Mouse (Mus musculus): ENCODE results near the gene Spast. TPM values are rescaled to one million over a fixed set of nuclear protein-coding genes. Genes with fewer than 3 reads are reported as not detected.

Gene Spast
- 8.5 and 8.8 TPM in 2 replicates for polyA plus RNA-seq (2015; fragmentation: Nextera tagmentation; extraction: Ambion mirVana)

- no peaks in the 10 kb centered on the region for H3K36me3 ChIP-seq (ENCODE audit: control insufficient read depth, insufficient read depth, low read length)
- H3K27me3 ChIP-seq (replicated peaks; ENCODE audit: control insufficient read depth, insufficient read depth, low read length) = no peaks in the 10 kb centered on the region
- H3K9ac ChIP-seq (ENCODE audit: low read depth, low read length) = peak within 1 kb of the TSS; percentile 91
- WGBS = under 1% methylated on average over 83 of the region's 90 CpGs
- peak within 1 kb of the TSS; percentile 90 for H3K4me3 ChIP-seq (ENCODE audit: low read length)
- peak within 1 kb of the TSS; percentile 96 for H3K27ac ChIP-seq (ENCODE audit: low read length)
- peaks cover 21% of the 10 kb centered on the region for H3K4me1 ChIP-seq (ENCODE audit: control insufficient read depth, insufficient read depth, low read length)
- H3K9me3 ChIP-seq (ENCODE audit: control insufficient read depth, low read length) = no peaks in the 10 kb centered on the region
- peak; percentile 94 for ATAC-seq
- H3K4me2 ChIP-seq (ENCODE audit: low read depth, low read length) = peak within 1 kb of the TSS; percentile 76
Measured at GRCm38 (mm10) chr17:74338937-74339804, at the start of gene Spast. Gene Spast (plus strand): TSS chr17:74338987.

DNA sequence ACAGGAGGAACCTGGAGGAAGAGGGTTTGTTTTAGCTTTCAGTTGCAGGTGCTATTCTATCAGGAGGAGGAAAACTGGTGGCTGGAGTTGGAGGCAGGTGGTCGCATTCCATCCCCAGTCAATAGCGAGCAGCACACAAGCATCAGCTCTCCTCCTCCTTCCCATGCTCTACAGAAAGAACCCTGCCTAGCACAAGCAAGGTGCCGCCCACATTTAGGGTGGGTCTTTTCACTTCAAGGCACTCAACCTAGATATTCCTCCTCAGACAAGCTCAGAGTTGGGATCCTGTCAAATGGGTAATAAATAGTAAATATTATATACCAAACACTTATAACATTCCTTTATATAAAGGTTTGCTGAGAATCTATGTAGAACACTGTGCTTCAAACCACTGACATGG is 48.6 kb upstream of the Spast start:
- no peak overlapping the region for H3K27ac ChIP-seq (ENCODE audit: low read length)
- ATAC-seq = no peak
- 73% methylated on average over 3 of the region's 3 CpGs for WGBS
- no peak overlapping the region for H3K4me3 ChIP-seq (ENCODE audit: low read length)
- no peak overlapping the region for H3K9ac ChIP-seq (ENCODE audit: low read depth, low read length)
- H3K4me1 ChIP-seq (ENCODE audit: control insufficient read depth, insufficient read depth, low read length) = peaks cover 12% of the 10 kb centered on the region
- no peaks in the 10 kb centered on the region for H3K9me3 ChIP-seq (ENCODE audit: control insufficient read depth, low read length)
- no peaks in the 10 kb centered on the region for H3K27me3 ChIP-seq (replicated peaks; ENCODE audit: control insufficient read depth, insufficient read depth, low read length)
- H3K36me3 ChIP-seq (ENCODE audit: control insufficient read depth, insufficient read depth, low read length) = no peaks in the 10 kb centered on the region
- H3K4me2 ChIP-seq (ENCODE audit: low read depth, low read length) = no peak overlapping the region

- no peaks in the 10 kb centered on the region for H3K36me3 ChIP-seq (ENCODE audit: control insufficient read depth, insufficient read depth, low read length)
- ATAC-seq = no peak
- H3K27me3 ChIP-seq (replicated peaks; ENCODE audit: control insufficient read depth, insufficient read depth, low read length) = no peaks in the 10 kb centered on the region
- H3K9me3 ChIP-seq (ENCODE audit: control insufficient read depth, low read length) = no peaks in the 10 kb centered on the region
- peaks cover 12% of the 10 kb centered on the region for H3K4me1 ChIP-seq (ENCODE audit: control insufficient read depth, insufficient read depth, low read length)
- H3K9ac ChIP-seq (ENCODE audit: low read depth, low read length) = no peak overlapping the region
- no peak overlapping the region for H3K4me2 ChIP-seq (ENCODE audit: low read depth, low read length)
- no peak overlapping the region for H3K4me3 ChIP-seq (ENCODE audit: low read length)
- no peak overlapping the region for H3K27ac ChIP-seq (ENCODE audit: low read length)
Measured at GRCm38 (mm10) chr17:74290869-74291268, 47.9 kb upstream of the Spast start.

GRCm38 (mm10) chr17:74291640-74292361 is 47.0 kb upstream of the Spast start:
- H3K9ac ChIP-seq (ENCODE audit: low read depth, low read length) = no peak overlapping the region
- no peaks in the 10 kb centered on the region for H3K27me3 ChIP-seq (replicated peaks; ENCODE audit: control insufficient read depth, insufficient read depth, low read length)
- ATAC-seq = no peak
- H3K4me1 ChIP-seq (ENCODE audit: control insufficient read depth, insufficient read depth, low read length) = peaks cover 12% of the 10 kb centered on the region
- WGBS = 81% methylated on average over 4 of the region's 4 CpGs
- H3K4me3 ChIP-seq (ENCODE audit: low read length) = no peak overlapping the region
- no peak overlapping the region for H3K27ac ChIP-seq (ENCODE audit: low read length)
- H3K36me3 ChIP-seq (ENCODE audit: control insufficient read depth, insufficient read depth, low read length) = no peaks in the 10 kb centered on the region
- no peak overlapping the region for H3K4me2 ChIP-seq (ENCODE audit: low read depth, low read length)
- H3K9me3 ChIP-seq (ENCODE audit: control insufficient read depth, low read length) = no peaks in the 10 kb centered on the region

- no peaks in the 10 kb centered on the region for H3K9me3 ChIP-seq (ENCODE audit: control insufficient read depth, low read length)
- no peak for ATAC-seq
- peaks cover 12% of the 10 kb centered on the region for H3K4me1 ChIP-seq (ENCODE audit: control insufficient read depth, insufficient read depth, low read length)
- peak overlapping the region; percentile 98 for H3K27ac ChIP-seq (ENCODE audit: low read length)
- 1% methylated on average over 18 of the region's 18 CpGs for WGBS
- H3K27me3 ChIP-seq (replicated peaks; ENCODE audit: control insufficient read depth, insufficient read depth, low read length) = no peaks in the 10 kb centered on the region
- peak overlapping the region; percentile 80 for H3K4me2 ChIP-seq (ENCODE audit: low read depth, low read length)
- H3K4me3 ChIP-seq (ENCODE audit: low read length) = peak overlapping the region; percentile 95
- peak overlapping the region; percentile 95 for H3K9ac ChIP-seq (ENCODE audit: low read depth, low read length)
- H3K36me3 ChIP-seq (ENCODE audit: control insufficient read depth, insufficient read depth, low read length) = 0 out of 2 replicates have a peak, but pooled peaks cover 3% of the 10 kb centered on the region
Measured at GRCm38 (mm10) chr17:74293687-74294425, 44.9 kb upstream of the Spast start.

DNA sequence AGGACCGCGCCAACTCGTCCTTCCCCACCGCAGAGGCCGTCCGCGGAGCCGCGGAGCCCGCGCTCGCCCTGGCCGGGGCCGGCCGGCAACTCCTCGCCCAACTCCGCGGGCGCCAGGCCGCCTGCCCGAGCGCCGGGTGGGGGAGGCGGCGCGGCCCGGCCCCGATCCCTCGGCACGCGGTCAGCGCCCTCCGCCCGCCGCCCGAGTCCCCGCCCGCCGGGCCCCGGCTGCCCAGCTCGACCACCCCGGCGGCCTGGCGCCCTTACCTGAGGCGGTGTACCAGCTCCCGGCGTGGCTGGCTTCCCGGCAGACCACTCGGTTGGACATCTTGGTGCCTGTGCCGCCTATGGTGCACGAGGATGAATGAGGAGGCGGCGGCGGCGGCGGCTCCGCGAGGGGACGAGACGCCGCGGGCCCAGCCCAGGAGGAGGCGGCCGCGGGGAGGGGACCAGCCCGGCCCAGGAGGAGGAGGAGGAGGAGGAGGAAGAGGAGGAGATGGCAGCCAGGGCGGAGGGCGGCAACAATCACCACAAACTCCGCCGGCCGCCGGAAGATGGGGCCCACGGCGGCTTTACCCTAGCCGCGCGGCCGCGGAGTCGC is 44.3 kb upstream of the Spast start:
- Histone ChIP-seq H3K4me2 (ENCODE audit: low read depth, low read length) (peak overlapping the region; percentile 80), H3K9ac (ENCODE audit: low read depth, low read length) (peak overlapping the region; percentile 95), H3K9me3 (ENCODE audit: control insufficient read depth, low read length) (no peaks in the 10 kb centered on the region), H3K27me3 (replicated peaks; ENCODE audit: control insufficient read depth, insufficient read depth, low read length) (no peaks in the 10 kb centered on the region), H3K4me3 (ENCODE audit: low read length) (peak overlapping the region; percentile 95), H3K27ac (ENCODE audit: low read length) (peak overlapping the region; percentile 98), H3K4me1 (ENCODE audit: control insufficient read depth, insufficient read depth, low read length) (peaks cover 12% of the 10 kb centered on the region), H3K36me3 (ENCODE audit: control insufficient read depth, insufficient read depth, low read length) (0 out of 2 replicates have a peak, but pooled peaks cover 3% of the 10 kb centered on the region)
- peak; percentile 94 for ATAC-seq
- WGBS = under 1% methylated on average over 63 of the region's 80 CpGs

- ATAC-seq = peak; percentile 87
- under 1% methylated on average over 53 of the region's 110 CpGs for WGBS
- H3K4me3 ChIP-seq (ENCODE audit: low read length) = peak within 1 kb of the TSS; percentile 95
- H3K36me3 ChIP-seq (ENCODE audit: control insufficient read depth, insufficient read depth, low read length) = 0 out of 2 replicates have a peak, but pooled peaks cover 3% of the 10 kb centered on the region
- no peaks in the 10 kb centered on the region for H3K27me3 ChIP-seq (replicated peaks; ENCODE audit: control insufficient read depth, insufficient read depth, low read length)
- peak within 1 kb of the TSS; percentile 95 for H3K9ac ChIP-seq (ENCODE audit: low read depth, low read length)
- peaks cover 12% of the 10 kb centered on the region for H3K4me1 ChIP-seq (ENCODE audit: control insufficient read depth, insufficient read depth, low read length)
- H3K9me3 ChIP-seq (ENCODE audit: control insufficient read depth, low read length) = no peaks in the 10 kb centered on the region
- peak within 1 kb of the TSS; percentile 98 for H3K27ac ChIP-seq (ENCODE audit: low read length)
- H3K4me2 ChIP-seq (ENCODE audit: low read depth, low read length) = peak within 1 kb of the TSS; percentile 80
Measured at GRCm38 (mm10) chr17:74295026-74295970, 43.5 kb upstream of the Spast start, which contains the start of gene Memo1. Gene Memo1 (minus strand): TSS chr17:74295521.

Data from intestine, embryonic 16.5 days (tissue).